Mouse (Mus musculus): Measurements from ENCODE around the gene Olfr1272.
"Not testable (repeated sequence)": the region's sequence is repeated elsewhere in the genome, so short reads cannot be mapped to it uniquely, and the experiment has no call there.

Olfr1272 gene

DNA sequence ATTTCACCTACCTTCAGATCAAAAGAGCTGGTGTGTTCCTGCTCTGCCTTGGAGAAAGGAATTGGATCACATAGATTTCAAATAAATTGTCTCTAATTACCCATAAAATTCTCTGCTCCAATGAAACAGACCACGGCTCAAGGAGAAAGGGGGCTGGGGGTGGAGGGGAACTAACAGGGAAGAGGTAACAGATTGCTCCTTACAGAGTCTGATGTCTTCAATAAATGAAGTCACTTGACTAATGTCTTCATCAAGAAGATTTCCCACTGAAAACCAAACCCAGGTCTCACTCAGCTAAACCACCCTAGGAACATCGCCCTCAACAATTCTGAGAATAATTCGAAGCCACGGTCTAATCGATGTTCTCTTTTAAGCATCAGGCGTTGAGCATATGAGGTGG is at the start of gene Olfr1272:
Gene Olfr1272, minus strand, starts transcription at position 101 of the 400 bp plus-strand sequence.
- no peak for DNase-seq

DNA sequence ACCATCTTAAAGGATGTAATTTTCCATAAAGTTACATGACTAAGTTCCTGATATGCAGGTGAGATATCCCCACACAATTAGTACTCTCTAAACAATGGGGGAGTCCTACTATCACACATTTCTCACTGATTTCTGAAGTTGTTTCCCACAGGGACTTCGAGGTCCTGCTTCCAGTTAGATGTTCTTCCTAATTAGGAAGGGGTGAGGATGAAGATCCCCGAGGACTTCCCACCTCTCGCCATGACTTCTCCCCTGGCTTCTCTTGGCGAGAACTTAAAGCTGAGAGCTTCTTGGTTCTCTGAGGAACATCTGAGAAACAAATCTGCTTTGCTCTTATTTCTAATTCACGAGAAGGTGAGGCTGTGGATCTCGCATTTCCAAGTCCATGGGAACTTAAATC is 29.3 kb upstream of the Olfr1272 start, which contains the start of gene Gm13769:
Gene Gm13769, plus strand, starts transcription at position 301 of the 400 bp plus-strand sequence.
- DNase-seq: not testable (repeated sequence)

GRCm38 (mm10) chr2:90270932-90271331 is 21.7 kb downstream of the Olfr1272 start, which contains the start of gene Olfr1271:
Gene Olfr1271 (minus strand): TSS chr2:90271032.
- DNase-seq: no peak

GRCm38 (mm10) chr2:90257492-90257891 is 35.1 kb downstream of the Olfr1272 start, which contains the start of gene Olfr142:
Gene Olfr142 (minus strand): TSS chr2:90257592.
- no peak for DNase-seq

Data from cerebellum, adult 9-10 months (tissue).